Mouse (Mus musculus): ENCODE results near the gene Gm28360. TPM values are rescaled to one million over a fixed set of nuclear protein-coding genes. Genes with fewer than 3 reads are reported as not detected.
"Not testable (repeated sequence)": the region's sequence is repeated elsewhere in the genome, so short reads cannot be mapped to it uniquely, and the experiment has no call there.

Gene Gm28360
- total RNA-seq (2022), result not detected

- DNase-seq (ENCODE audit: low spot score in 2 of 2), result not testable (repeated sequence)
These were observed at the start of gene Gm28360 for GRCm38 (mm10) chr1:117829781-117830180. TSS of gene Gm28360 (plus strand) at chr1:117830081.

- DNase-seq (ENCODE audit: low spot score in 2 of 2), result not testable (repeated sequence)
These were observed 49.0 kb upstream of the Gm28360 start, which contains the start of gene B020011L13Rik for GRCm38 (mm10) chr1:117780833-117781232. TSS of gene B020011L13Rik (plus strand) at chr1:117781133.

GRCm38 (mm10) chr1:117816271-117816670, 13.6 kb upstream of the Gm28360 start:
- DNase-seq (ENCODE audit: low spot score in 2 of 2), result not testable (repeated sequence)

GRCm38 (mm10) chr1:117851718-117852117, 21.8 kb downstream of the Gm28360 start:
- DNase-seq (ENCODE audit: low spot score in 2 of 2), result not testable (repeated sequence)

Other genes starting within 250 kb of the Gm28360 start
- not detected for gene Gm28363, start 132.9 kb upstream of the Gm28360 start, total RNA-seq (2022)
- not detected for gene B020011L13Rik, start 48.9 kb upstream of the Gm28360 start, total RNA-seq (2022)
- not detected for gene Gm28168, start 97.9 kb downstream of the Gm28360 start, total RNA-seq (2022)
- not detected for gene Gm7145, start 135.9 kb downstream of the Gm28360 start, total RNA-seq (2022)

Measured in left cerebral cortex, adult 8-10 months (tissue).